Mouse (Mus musculus): ENCODE measurements around the gene Nup133. TPM values are rescaled to one million over a fixed set of nuclear protein-coding genes. Genes with fewer than 3 reads are reported as not detected.

Nup133 gene
- total RNA-seq, 2 experiments from 2014 or later: 10.3 to 12.4 TPM

GRCm38 (mm10) chr8:123891883-123892585 lies 57.0 kb downstream of the Nup133 start:
- DNase-seq: no peak
- intact Hi-C loops (cut with DNase I): no loop called here

- DNase-seq: peak; percentile 58 to 77
- intact Hi-C loops (cut with DNase I): no loop called here
These were observed 57.8 kb downstream of the Nup133 start for GRCm38 (mm10) chr8:123891271-123891670.

GRCm38 (mm10) chr8:123889797-123890196 lies 59.3 kb downstream of the Nup133 start:
- intact Hi-C loops (cut with DNase I): no loop called here

DNA sequence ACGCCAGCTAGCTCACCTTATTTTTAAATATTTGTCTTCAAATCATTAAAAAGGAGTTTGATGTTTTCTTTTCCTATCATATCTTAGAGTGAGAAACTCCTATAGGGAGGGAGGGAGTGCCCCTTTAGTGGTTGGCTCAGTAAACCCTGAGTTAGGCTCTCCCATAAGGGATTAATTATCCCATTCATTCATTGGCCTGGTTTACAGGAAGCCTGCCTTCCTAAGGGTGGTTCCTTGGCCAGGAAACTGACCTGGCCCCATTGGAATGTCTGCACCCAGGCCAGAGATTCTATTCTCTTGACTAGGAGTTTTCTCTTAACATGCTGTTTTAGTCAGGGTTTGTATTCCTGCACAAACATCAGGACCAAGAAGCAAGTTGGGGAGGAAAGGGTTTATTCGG lies 61.1 kb downstream of the Nup133 start:
- no peak for DNase-seq
- intact Hi-C loops (cut with DNase I): no loop called here

More at GRCm38 (mm10) chr8:123889797-123890196, 59.3 kb downstream of the Nup133 start:
- DNase-seq: no peak

DNA sequence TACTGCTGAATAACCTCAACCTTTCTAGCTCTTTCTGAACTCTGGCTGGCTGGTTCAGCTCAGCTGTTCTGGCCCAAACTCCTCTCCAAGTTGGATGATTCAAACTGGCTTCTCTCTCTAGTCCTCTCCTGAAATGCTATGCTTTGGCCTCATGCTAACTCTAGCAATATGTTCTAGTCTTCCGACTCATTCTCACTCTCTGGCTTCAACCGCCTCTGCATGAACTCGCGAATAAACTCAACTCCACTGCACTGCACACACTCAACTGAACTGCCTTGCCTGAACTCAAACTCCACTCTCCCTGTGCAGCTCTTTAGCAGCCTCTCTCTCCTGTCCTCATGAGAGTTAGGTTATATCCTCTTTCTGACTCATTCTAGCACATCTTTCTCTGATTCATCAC lies 61.9 kb downstream of the Nup133 start:
- intact Hi-C loops (cut with DNase I): no loop called here
- DNase-seq: no peak

- no peak for DNase-seq
- intact Hi-C loops (cut with DNase I): no loop called here
These were observed 64.1 kb downstream of the Nup133 start for GRCm38 (mm10) chr8:123884721-123885565.

- DNase-seq: no peak
- intact Hi-C loops (cut with DNase I): no loop called here
These were observed 66.0 kb downstream of the Nup133 start for GRCm38 (mm10) chr8:123883094-123883493.

GRCm38 (mm10) chr8:123882412-123882811 lies 66.7 kb downstream of the Nup133 start:
- intact Hi-C loops (cut with DNase I): no loop called here

GRCm38 (mm10) chr8:123880821-123881350 lies 68.2 kb downstream of the Nup133 start:
- intact Hi-C loops (cut with DNase I): no loop called here
- DNase-seq: no peak

More at GRCm38 (mm10) chr8:123882412-123882811, 66.7 kb downstream of the Nup133 start:
- DNase-seq: no peak

GRCm38 (mm10) chr8:123880271-123880670 lies 68.8 kb downstream of the Nup133 start:
- intact Hi-C loops (cut with DNase I): no loop called here
- DNase-seq: no peak

DNA sequence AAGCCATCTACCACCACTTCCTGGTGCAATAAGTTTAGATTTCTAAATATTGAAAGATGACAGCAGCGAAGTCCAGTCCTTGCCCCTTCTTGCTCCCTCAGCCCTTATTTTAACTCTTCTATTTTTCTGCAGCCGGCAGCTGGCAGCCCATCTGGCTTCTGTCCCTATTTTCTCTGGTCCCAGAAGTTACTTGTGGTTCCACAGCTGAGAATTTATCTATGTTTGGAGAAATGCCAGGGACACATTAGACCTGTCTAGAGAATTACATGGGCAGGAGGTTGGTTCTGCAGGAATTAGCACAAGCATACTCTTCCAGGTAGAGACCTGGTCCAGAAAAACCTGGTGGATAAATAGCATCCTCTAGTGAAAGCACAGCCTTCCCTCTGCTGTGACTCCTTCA lies 71.2 kb downstream of the Nup133 start:
- DNase-seq: no peak
- intact Hi-C loops (cut with DNase I): no loop called here

DNA sequence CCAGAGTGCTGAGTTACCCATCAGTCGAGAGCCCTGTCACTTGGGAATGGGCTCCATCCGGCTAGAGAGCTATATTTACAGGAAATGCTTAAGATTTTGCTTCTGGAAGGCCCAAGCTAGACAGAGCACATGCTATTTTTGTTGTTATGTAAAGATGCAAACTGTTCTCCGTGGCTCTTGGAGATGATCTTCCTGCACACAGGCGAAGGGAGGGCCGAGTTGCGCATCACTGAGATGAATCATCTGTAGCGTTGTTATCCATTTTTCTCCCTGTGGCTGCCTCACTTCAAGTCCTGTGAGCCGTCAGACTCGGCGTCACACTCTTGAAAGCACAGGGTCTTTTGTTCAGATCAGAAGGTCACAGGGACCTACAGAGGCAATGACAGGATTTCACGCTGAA lies 74.7 kb downstream of the Nup133 start:
- intact Hi-C loops (cut with DNase I): no loop called here
- no peak for DNase-seq

DNA sequence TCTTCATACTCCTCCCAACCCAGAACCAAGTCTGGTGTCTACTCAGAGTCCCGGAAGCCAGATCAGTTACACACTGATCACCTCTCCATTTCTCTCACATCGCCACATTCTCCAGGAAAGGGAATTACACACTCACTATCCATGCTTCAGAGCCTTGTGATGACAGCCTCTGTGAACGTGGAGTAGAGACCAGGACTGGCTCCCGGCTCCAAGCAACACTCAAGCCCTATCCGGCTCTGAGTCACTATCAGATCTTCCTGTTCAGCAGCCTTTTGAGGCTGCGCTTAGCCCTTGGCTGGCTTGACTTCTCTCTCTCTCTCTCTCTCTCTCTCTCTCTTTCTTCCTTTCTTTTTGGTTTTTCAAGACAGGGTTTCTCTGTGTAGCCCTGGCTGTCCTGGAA lies 75.7 kb downstream of the Nup133 start:
- intact Hi-C loops (cut with DNase I): no loop called here

GRCm38 (mm10) chr8:123872048-123872447 lies 77.0 kb downstream of the Nup133 start:
- intact Hi-C loops (cut with DNase I): no loop called here

More for the DNA sequence above, 75.7 kb downstream of the Nup133 start:
- no peak for DNase-seq

DNA sequence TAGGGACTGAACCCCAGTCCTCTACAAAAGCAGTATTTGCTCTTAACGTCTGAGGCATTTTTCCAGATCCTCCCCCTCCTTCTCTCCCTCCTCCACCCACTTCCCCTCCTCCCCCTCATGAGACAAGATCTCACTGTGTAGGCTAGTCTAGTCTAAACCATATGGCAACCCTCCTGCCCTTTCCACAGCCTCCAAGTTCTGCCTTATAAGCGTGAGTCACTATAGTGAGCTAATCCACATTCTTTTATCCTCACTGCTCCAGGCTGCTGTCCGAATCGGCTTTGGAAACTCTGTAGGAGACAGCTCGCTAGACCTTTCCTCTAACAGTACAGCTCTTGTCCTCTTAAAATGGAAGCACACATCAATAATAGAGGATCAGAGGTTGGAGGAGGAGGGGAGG lies 82.1 kb downstream of the Nup133 start:
- intact Hi-C loops (cut with DNase I): no loop called here

More at GRCm38 (mm10) chr8:123872048-123872447, 77.0 kb downstream of the Nup133 start:
- peak; percentile 18 to 29 for DNase-seq

DNA sequence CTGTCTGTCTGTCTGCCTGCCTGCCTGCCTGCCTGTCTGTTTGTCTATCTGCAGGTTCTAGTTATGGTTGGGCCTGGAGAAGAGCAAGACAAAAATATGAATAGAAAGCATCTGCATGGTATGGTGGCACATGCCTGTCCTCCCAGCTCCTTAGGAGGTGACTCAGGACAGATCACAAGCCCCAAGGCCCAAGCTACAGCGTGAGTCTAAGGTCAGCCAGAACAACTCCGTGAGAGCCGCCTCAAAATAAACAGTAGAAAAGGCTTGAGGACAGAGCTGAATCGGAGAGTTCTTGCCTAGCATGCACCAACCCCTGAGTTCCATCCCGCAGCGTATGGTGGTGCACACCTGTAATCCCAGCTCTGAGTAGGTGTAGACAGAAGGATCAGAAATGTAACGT lies 83.3 kb downstream of the Nup133 start:
- no peak for DNase-seq

More for the DNA sequence above, 82.1 kb downstream of the Nup133 start:
- DNase-seq: no peak

DNA sequence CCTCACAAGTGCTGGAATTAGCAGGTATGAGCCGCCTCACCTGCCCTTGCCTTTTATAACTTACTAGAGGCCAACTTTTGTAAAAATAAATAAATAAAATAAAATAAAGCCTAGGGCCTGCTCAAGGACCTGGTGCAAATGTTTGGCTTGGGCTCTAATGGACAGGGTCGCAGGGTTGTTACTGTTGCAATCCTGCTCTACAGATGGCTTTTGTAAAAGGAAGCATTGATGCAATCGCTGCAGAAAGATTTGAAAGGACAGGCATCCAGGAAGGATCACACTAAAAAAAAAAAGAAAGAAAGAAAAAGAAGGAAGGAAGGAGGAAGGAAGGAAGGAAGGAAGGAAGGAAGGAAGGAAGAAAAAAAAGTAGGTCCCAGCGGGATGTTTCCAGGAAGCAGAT lies 88.7 kb downstream of the Nup133 start:
- intact Hi-C loops (cut with DNase I): no loop called here
- DNase-seq: no peak

More for the DNA sequence above, 83.3 kb downstream of the Nup133 start:
- intact Hi-C loops (cut with DNase I): no loop called here

DNA sequence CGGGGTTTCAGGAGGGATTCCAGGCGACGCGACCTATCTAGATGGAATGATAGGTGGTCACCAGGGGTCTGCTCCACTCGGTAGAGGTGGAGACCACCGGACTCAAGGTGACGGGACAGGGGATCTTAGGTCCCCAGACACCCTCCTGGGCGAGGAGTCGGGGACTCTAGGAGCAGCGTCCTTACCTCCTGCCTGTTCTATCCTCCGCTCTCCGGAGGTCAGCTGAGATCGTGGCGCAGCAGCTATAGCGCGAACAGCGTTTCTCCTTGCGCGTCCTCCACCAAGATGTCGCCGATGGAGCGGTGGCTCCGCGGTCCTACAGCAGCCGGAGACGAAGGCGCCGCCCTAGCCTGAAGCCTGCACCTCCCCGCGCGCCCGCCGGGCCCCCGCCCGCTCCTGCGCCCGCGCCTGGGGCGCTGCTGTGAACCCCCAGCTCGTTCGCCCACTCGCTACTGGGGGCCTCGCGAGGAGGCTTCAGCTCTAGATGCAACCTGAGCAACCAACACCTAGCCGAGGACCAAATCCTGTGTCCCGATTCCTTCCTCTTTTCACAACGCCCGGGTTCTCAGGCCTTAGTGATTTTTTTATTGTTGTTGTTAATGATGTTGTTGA lies 89.3 kb downstream of the Nup133 start, which contains the start of gene Ccsap:
Ccsap (minus strand) TSS at position 562 of the 612 bp plus-strand sequence.
- peak; percentile 49 to 57 for DNase-seq
- intact Hi-C loops (cut with DNase I): loop anchor here (2.0 kb wide), 1 partner anchor 25 kb away; no protein-coding TSS in a partner anchor

DNA sequence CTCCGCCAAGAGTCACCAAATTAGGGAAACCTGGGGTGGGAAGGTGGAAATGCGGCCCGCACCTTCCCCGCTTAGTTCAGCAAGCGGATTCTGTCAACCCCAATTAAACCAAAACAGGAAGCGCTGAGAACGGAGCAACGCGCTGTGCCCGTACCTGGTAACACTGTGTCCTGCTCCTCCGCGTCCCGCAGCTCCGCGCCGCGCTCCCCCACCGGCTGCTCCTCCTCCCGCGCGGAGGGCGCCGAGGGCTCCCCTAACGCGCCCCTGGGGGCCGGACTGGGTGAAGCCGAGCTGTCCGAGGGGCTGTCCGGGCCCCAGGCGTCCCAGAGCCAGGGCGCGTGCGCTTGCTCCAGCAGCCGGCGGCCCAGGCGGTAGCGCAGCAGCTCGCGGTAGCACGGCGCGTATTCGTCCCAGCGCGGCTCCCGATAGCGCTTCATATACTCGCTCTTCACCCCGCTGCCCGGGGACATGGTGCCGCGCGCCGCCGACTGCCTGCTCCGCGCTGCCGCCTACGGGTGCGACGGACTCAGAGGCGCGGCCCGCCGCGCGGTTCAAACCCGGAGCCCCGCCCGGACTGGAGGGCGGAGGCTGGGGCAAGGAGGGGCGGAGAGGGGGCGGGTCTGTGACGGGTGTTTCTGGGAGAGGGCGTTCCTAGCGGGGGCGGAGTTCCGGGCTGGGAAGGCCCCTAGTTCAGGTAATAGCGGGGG lies 90.0 kb downstream of the Nup133 start:
- intact Hi-C loops (cut with DNase I): loop anchor here (2.0 kb wide), 1 partner anchor 24 kb away; no protein-coding TSS in a partner anchor
- DNase-seq: peak; percentile 93 to 94

- DNase-seq: peak in 1 of 2 experiments; percentile 16
- intact Hi-C loops (cut with DNase I): loop anchor here (2.0 kb wide), 1 partner anchor 24 kb away; no protein-coding TSS in a partner anchor
These were observed 90.5 kb downstream of the Nup133 start for GRCm38 (mm10) chr8:123858574-123858940.
